Mouse (Mus musculus) R1 (cell line): ENCODE results near the gene Bcan.

ENCODE experiments used
- DNase-seq: peaks from one replicate; pipeline ENCODE4 v3.0.0-alpha.2; 2018; ENCODE audit warnings: low read depth, low spot score

Bcan gene

GRCm38 (mm10) chr3:87996971-87997614, 2.9 kb downstream of the Bcan start:
- DNase-seq: peak; percentile 69

- DNase-seq: no peak
Observed at GRCm38 (mm10) chr3:87996401-87996800, 3.6 kb downstream of the Bcan start.

DNA sequence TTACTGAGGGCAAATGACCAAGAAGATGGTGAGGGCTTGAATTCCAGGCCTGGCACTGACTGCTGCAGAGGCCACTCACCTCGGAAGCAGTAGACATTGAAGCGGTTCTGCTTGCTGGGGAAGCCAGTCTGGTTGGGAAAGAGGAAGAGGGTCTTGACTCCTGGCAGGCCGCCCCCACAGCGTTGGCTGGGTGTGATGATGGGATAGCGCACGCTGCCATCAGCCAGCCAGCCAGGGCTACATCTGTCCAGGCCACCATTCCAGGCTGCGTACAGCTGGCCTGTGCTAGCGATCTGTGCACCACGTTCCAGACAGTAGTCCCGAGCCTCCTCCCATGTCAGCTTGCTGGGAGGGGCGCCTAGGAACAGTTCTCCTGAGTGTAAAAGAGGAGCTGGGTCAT, 4.7 kb downstream of the Bcan start:
- no peak for DNase-seq

GRCm38 (mm10) chr3:87993436-87993835, 6.6 kb downstream of the Bcan start:
- DNase-seq: peak; percentile 92

GRCm38 (mm10) chr3:87989935-87990334, 10.1 kb downstream of the Bcan start:
- peak; percentile 52 for DNase-seq

GRCm38 (mm10) chr3:87988068-87988467, 12.0 kb downstream of the Bcan start:
- DNase-seq: no peak

DNA sequence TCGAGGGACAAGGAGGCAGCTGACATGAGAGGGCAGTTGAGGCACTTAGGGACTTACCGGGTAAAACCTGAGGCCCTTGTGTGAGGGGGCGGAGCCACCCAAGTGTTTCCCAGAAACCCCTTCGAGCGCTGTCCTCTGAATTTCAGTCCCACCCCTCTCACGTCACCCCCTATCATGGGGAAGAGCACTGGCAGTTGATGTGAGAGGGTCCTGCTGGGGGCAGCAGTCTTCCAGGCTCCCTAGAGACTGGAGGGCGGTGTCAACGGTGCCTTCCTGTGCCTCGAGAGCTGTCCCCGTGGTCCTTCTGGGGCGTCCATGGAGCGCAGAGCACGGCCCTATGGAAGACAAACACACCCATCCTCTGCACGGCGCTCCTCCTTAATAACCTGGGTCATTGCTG, 12.4 kb downstream of the Bcan start:
- peak; percentile 93 for DNase-seq

DNA sequence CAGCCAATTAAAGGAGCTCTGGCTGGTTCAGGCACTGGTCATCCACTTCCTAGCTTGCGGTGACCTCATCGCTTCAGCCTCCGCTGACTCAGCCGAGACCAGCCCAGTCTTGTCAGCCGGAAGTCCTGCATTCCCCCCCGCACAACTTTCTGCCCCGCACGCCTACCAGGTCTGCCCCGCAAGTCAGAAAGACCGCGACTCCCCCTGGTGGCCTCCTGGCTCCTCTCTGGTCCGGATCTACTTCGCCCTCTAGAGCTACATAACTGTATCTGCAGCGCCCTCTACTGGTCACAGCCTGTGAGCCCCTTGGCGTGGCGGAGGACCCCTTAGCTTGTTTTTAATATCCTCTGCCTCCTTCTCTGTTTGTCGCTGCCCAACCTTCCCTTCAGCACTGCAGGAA, 13.2 kb downstream of the Bcan start:
- DNase-seq: peak; percentile 97

- DNase-seq: no peak
Observed at GRCm38 (mm10) chr3:87985505-87986320, 14.3 kb downstream of the Bcan start.

- DNase-seq: no peak
Observed at GRCm38 (mm10) chr3:87984094-87984493, 15.9 kb downstream of the Bcan start.

- DNase-seq: no peak
Observed at GRCm38 (mm10) chr3:87983627-87984026, 16.4 kb downstream of the Bcan start.

- DNase-seq: no peak
Observed at GRCm38 (mm10) chr3:87982836-87983601, 17.0 kb downstream of the Bcan start.

- no peak for DNase-seq
Observed at GRCm38 (mm10) chr3:87981894-87982835, 17.9 kb downstream of the Bcan start.

GRCm38 (mm10) chr3:87981214-87981760, 18.7 kb downstream of the Bcan start:
- no peak for DNase-seq

GRCm38 (mm10) chr3:87980728-87981127, 19.3 kb downstream of the Bcan start:
- DNase-seq: no peak

DNA sequence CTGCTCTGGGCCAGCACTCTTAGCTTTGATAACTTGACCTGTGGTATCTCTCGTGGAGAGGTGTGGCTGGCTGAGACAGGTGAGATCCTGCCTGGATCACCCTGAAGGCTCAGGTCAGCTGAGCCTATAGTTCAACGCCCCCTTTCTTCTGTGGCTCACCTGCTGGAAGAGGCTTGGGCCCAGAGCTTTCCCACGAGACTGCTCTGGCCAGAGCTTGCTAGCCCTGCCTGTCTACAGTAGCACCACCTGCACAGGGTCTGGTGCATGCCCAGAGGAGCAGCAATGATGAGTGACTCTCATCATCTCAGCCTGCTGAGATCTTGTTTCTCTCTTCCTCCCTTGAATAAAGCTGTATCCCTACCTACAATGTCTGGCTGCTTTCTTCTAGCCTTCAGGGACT, 19.9 kb downstream of the Bcan start:
- no peak for DNase-seq

- no peak for DNase-seq
Observed at GRCm38 (mm10) chr3:87979493-87979892, 20.5 kb downstream of the Bcan start.

DNA sequence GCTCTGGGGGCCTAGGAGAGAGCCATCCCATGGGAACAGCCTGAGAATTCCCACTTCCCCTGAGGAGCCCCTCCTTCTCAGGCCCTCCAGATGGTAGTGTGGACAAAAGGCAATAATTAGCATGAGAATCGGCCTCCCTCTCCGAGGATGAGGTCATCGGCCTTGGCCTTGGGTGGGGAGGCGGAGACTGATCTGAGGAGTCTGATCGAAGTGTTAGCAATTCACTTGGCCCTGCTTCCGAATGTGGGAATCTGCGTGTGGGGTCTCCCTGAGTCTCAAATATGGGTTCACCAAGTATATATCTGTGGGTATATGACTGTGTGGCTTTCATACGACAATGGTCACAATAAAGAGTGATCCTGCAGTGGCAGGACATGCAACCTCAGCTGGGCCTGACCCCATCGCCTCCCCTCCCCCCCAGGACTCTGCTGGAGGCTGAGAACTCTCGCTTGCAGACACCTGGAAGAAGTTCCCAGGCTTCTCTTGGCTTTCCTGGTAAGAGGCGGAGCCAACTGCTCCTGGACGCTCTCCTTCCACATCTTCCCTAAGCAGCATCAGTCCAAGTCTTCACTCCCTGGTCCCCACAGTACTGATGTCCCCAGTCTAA, 25.5 kb downstream of the Bcan start:
- DNase-seq: peak; percentile 99

DNA sequence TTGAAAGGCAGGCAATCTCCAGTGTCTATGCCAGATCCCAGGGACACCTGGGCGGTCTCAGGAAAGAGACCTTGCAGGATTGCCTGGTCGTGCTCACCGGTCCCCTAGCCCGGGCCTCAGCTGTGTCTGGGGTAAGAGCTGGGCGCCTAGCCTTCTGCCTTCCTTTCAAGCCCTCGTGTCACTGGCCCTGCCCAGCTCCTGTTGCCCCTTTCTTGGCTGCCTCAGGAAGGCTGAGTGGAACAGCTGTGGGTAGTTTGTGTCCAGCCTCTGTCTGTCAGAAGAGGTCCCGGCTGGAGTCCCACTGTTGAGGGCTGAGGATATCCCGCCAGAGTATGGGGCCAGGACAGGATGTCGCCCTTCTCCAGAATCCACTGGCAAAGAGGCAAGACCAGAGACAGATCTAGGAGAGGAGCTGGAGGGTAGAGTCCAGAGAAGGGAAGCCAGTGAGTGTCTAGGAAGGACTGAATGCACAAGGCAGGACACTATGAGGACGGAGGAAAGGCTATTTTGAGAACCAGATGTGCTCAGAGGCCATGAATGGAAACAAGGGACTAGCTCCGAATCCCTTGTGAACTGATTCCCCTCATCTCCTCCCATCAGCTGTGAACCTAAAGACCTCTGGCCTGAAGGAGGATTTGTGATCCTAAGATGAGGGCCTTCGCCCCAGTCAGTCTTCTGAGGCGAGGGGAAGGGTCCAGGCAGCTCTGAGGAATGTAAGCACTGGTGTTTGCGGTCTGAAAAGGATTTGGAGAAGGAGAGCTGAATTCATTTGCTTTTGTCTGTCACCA, 26.2 kb downstream of the Bcan start:
- DNase-seq: no peak

GRCm38 (mm10) chr3:87972776-87973175, 27.3 kb downstream of the Bcan start:
- DNase-seq: no peak
